Mouse (Mus musculus): ENCODE results near the gene Itpkb. TPM values are rescaled to one million over a fixed set of nuclear protein-coding genes. Genes with fewer than 3 reads are reported as not detected.

Gene Itpkb
- polyA plus RNA-seq, 1 experiment from 2014 or later = 10.9 TPM

DNA sequence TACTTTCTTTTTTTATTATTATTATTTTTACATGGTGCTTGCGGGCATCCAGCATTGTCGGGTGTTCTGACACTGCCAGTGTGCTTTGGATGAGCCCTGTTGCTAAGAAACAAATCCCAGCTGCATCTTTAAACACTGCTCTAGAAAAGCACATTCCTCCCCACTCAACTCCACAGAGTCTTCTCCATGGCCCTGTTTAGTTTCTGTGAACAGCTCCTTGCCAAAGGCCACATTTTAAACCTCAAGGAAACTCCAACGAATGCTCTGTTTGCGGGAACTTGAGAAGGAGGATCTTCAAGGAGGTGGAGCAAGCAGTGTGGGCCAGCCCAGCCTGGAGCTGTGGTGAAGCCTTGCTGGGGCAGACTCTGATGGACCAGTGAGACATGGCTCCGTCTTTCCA is 130.4 kb downstream of the Itpkb start:
- no peaks in the 10 kb centered on the region for H3K27me3 ChIP-seq (ENCODE audit: control insufficient read depth, insufficient read depth, low read length)
- no peak overlapping the region for H3K4me2 ChIP-seq (replicated peaks; ENCODE audit: low read depth, low read length)
- H3K4me1 ChIP-seq (ENCODE audit: control insufficient read depth, insufficient read depth, low read length) = peaks cover 9% of the 10 kb centered on the region; the same call in 1 of the 2 replicates
- no peaks in the 10 kb centered on the region for H3K9me3 ChIP-seq (ENCODE audit: control insufficient read depth, low read depth, low read length)
- H3K36me3 ChIP-seq (ENCODE audit: control insufficient read depth, insufficient read depth, low read length) = no peaks in the 10 kb centered on the region
- ATAC-seq (ENCODE audit: insufficient number of reproducible peaks, insufficient read depth, low FRiP score, low read depth) = peak; percentile 46; the same call in 1 of the 2 replicates
- 26% methylated on average over 5 of the region's 5 CpGs for WGBS
- H3K27ac ChIP-seq (ENCODE audit: low read length) = no peak overlapping the region; the same call in 1 of the 2 replicates
- H3K9ac ChIP-seq (replicated peaks; ENCODE audit: low read depth, low read length) = no peak overlapping the region
- H3K4me3 ChIP-seq (ENCODE audit: low read depth, low read length) = no peak overlapping the region

DNA sequence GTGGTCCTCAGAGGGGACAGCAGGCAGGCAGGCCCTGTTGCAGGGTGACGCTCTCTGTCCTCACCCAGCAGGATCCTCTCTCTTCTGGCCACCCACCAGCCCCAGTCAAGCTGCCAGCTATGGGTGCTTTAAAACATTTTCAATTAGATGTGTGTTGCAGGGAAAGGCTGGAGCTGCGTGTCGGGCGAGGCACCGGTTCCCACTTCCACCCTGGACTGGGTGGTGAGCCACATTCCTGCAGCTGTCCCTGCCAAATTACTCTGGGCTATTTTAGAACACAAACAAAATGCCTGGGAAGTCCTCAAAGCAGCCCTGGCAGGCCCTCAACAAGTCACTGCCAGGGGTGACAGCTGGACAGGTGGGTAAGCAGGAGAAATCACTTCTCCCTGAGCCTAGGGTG is 132.1 kb downstream of the Itpkb start:
- Histone ChIP-seq H3K9ac (replicated peaks; ENCODE audit: low read depth, low read length) (no peak overlapping the region), H3K27me3 (ENCODE audit: control insufficient read depth, insufficient read depth, low read length) (no peaks in the 10 kb centered on the region), H3K36me3 (ENCODE audit: control insufficient read depth, insufficient read depth, low read length) (no peaks in the 10 kb centered on the region), H3K27ac (ENCODE audit: low read length) (no peak overlapping the region), H3K4me2 (replicated peaks; ENCODE audit: low read depth, low read length) (no peak overlapping the region), H3K4me1 (ENCODE audit: control insufficient read depth, insufficient read depth, low read length) (peaks cover 9% of the 10 kb centered on the region; the same call in 1 of the 2 replicates), H3K4me3 (ENCODE audit: low read depth, low read length) (no peak overlapping the region), H3K9me3 (ENCODE audit: control insufficient read depth, low read depth, low read length) (no peaks in the 10 kb centered on the region)
- WGBS = 78% methylated on average over 5 of the region's 5 CpGs
- no peak for ATAC-seq (ENCODE audit: insufficient number of reproducible peaks, insufficient read depth, low FRiP score, low read depth)

DNA sequence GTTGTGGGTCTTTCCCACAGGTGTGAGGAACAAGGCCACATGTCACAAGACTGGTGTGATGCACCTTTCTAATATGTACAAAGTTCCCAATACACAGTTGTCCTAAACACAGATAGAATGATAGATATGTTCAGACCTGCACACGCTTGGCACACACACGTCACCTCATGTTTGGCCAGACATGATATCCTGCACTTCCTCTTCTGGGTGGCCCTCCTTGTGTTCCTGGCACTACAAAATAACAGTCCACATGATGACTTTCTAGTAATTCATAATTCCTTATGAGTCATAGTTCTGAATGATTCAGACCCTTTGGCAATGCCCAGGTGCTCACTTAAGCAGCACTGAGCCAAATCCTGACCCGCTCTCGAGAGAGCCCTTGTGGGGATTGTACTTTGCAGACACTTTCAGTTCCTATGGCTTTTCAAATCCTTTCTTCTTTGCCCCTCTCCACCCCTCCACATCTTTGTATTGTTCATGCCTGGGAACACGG is 132.7 kb downstream of the Itpkb start:
- no peak overlapping the region for H3K4me2 ChIP-seq (replicated peaks; ENCODE audit: low read depth, low read length)
- peaks cover 9% of the 10 kb centered on the region; the same call in 1 of the 2 replicates for H3K4me1 ChIP-seq (ENCODE audit: control insufficient read depth, insufficient read depth, low read length)
- H3K27me3 ChIP-seq (ENCODE audit: control insufficient read depth, insufficient read depth, low read length) = no peaks in the 10 kb centered on the region
- ATAC-seq (ENCODE audit: insufficient number of reproducible peaks, insufficient read depth, low FRiP score, low read depth) = no peak
- whole genome bisulfite sequencing = 86% methylated on average over 5 of the region's 5 CpGs
- H3K4me3 ChIP-seq (ENCODE audit: low read depth, low read length) = no peak overlapping the region
- no peak overlapping the region for H3K27ac ChIP-seq (ENCODE audit: low read length)
- no peak overlapping the region for H3K9ac ChIP-seq (replicated peaks; ENCODE audit: low read depth, low read length)
- no peaks in the 10 kb centered on the region for H3K36me3 ChIP-seq (ENCODE audit: control insufficient read depth, insufficient read depth, low read length)
- H3K9me3 ChIP-seq (ENCODE audit: control insufficient read depth, low read depth, low read length) = no peaks in the 10 kb centered on the region

DNA sequence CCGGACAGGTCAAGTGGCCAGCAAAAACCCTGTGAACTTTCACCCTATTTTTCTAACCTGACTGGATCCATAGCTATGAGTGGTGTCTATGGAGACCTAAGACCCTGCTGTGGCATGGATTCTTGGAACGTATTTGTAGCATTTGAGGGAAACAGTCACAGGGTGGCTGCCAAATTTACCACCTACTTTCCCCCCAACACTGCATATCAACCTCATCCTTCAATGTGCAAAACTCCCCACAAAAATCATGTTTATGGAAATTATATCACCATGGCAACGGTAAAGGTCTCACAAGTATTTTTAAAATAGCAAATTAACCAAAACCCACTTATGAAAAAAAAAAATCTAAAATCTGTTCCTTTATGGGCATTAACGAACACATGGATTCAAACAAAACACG is 134.1 kb downstream of the Itpkb start:
- H3K27me3 ChIP-seq (ENCODE audit: control insufficient read depth, insufficient read depth, low read length) = no peaks in the 10 kb centered on the region
- no peak overlapping the region for H3K9ac ChIP-seq (replicated peaks; ENCODE audit: low read depth, low read length)
- no peaks in the 10 kb centered on the region for H3K36me3 ChIP-seq (ENCODE audit: control insufficient read depth, insufficient read depth, low read length)
- H3K9me3 ChIP-seq (ENCODE audit: control insufficient read depth, low read depth, low read length) = no peaks in the 10 kb centered on the region
- H3K4me1 ChIP-seq (ENCODE audit: control insufficient read depth, insufficient read depth, low read length) = peaks cover 9% of the 10 kb centered on the region; the same call in 1 of the 2 replicates
- ATAC-seq (ENCODE audit: insufficient number of reproducible peaks, insufficient read depth, low FRiP score, low read depth) = no peak
- no peak overlapping the region for H3K4me3 ChIP-seq (ENCODE audit: low read depth, low read length)
- H3K4me2 ChIP-seq (replicated peaks; ENCODE audit: low read depth, low read length) = no peak overlapping the region
- H3K27ac ChIP-seq (ENCODE audit: low read length) = no peak overlapping the region
- WGBS = 84% methylated on average over 5 of the region's 5 CpGs

DNA sequence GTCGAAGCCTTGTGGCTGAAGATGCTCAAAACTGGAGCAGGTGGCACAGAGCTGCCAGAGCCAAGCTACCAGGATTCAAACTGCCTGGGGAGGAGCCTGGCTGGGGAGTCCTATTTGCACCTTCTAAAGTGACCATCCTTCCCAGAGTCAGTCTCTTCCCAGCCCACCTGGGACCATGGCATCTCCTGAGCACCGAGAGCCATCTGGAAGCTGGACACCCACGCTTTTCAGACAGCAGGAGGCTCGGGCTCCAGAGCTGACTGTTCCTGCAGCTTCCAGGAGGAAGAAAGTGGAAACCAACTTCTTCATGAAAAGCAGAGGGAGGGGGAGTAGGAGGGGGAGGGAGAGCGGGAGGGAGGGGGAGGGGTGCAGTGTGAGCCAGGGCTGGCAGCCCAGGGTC is 135.3 kb downstream of the Itpkb start:
- WGBS = 59% methylated on average over 5 of the region's 5 CpGs
- ATAC-seq (ENCODE audit: insufficient number of reproducible peaks, insufficient read depth, low FRiP score, low read depth) = no peak

DNA sequence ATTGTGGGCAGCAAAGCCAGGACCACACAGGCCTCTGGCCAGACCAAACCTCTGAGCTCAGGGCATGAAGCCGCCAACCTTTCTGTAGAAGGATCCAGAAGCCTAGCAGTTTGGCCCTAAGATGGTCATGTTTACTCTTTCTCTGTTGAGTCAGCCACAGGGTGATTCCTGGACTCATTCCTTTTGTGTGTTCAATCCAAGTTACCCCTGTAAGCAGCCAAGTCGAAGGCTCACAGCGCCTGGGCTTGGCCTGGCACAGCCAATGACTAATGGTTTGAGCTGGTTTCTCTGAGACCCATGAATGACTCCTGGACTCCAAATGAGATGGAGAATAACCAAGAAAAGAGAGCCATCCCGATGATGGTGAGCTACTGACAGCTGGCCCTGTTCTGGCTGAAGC is 137.7 kb downstream of the Itpkb start:
- ATAC-seq (ENCODE audit: insufficient number of reproducible peaks, insufficient read depth, low FRiP score, low read depth) = no peak
- WGBS = 92% methylated on average over 4 of the region's 4 CpGs

More for the DNA sequence above, 135.3 kb downstream of the Itpkb start:
- no peak overlapping the region for H3K9ac ChIP-seq (replicated peaks; ENCODE audit: low read depth, low read length)
- H3K4me3 ChIP-seq (ENCODE audit: low read depth, low read length) = no peak overlapping the region
- H3K4me2 ChIP-seq (replicated peaks; ENCODE audit: low read depth, low read length) = no peak overlapping the region
- no peaks in the 10 kb centered on the region for H3K36me3 ChIP-seq (ENCODE audit: control insufficient read depth, insufficient read depth, low read length)
- H3K27ac ChIP-seq (ENCODE audit: low read length) = no peak overlapping the region
- no peaks in the 10 kb centered on the region for H3K9me3 ChIP-seq (ENCODE audit: control insufficient read depth, low read depth, low read length)
- H3K4me1 ChIP-seq (ENCODE audit: control insufficient read depth, insufficient read depth, low read length) = 0 out of 2 replicates have a peak, but pooled peaks cover 5% of the 10 kb centered on the region
- H3K27me3 ChIP-seq (ENCODE audit: control insufficient read depth, insufficient read depth, low read length) = no peaks in the 10 kb centered on the region

DNA sequence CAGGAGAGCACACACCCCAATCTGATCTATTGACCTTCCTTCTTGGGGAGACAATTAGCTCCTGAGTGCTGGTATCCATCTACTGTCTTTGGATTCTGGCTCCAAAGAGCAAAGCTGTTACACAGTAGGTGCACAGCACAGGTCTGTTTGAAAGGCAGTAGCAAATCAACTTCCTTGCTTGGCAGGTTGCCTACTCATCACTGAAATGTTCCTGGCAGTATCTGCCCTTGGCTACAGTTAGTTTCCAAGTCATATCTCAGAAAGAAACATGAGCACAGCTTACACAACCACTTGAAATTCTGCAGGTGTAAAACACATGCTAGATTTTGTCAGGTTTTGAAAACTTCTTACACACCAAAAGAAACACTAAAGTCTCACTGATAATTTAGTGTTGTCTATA is 143.3 kb downstream of the Itpkb start:
- no peak overlapping the region for H3K9ac ChIP-seq (replicated peaks; ENCODE audit: low read depth, low read length)
- H3K27me3 ChIP-seq (ENCODE audit: control insufficient read depth, insufficient read depth, low read length) = no peaks in the 10 kb centered on the region
- no peaks in the 10 kb centered on the region for H3K36me3 ChIP-seq (ENCODE audit: control insufficient read depth, insufficient read depth, low read length)
- no peaks in the 10 kb centered on the region for H3K9me3 ChIP-seq (ENCODE audit: control insufficient read depth, low read depth, low read length)
- no peak for ATAC-seq (ENCODE audit: insufficient number of reproducible peaks, insufficient read depth, low FRiP score, low read depth)
- no peak overlapping the region for H3K4me3 ChIP-seq (ENCODE audit: low read depth, low read length)
- H3K4me1 ChIP-seq (ENCODE audit: control insufficient read depth, insufficient read depth, low read length) = no peaks in the 10 kb centered on the region
- H3K4me2 ChIP-seq (replicated peaks; ENCODE audit: low read depth, low read length) = no peak overlapping the region
- H3K27ac ChIP-seq (ENCODE audit: low read length) = no peak overlapping the region

More for the DNA sequence above, 137.7 kb downstream of the Itpkb start:
- no peaks in the 10 kb centered on the region for H3K9me3 ChIP-seq (ENCODE audit: control insufficient read depth, low read depth, low read length)
- no peak overlapping the region for H3K4me2 ChIP-seq (replicated peaks; ENCODE audit: low read depth, low read length)
- no peaks in the 10 kb centered on the region for H3K36me3 ChIP-seq (ENCODE audit: control insufficient read depth, insufficient read depth, low read length)
- H3K4me3 ChIP-seq (ENCODE audit: low read depth, low read length) = no peak overlapping the region
- no peaks in the 10 kb centered on the region for H3K4me1 ChIP-seq (ENCODE audit: control insufficient read depth, insufficient read depth, low read length)
- no peaks in the 10 kb centered on the region for H3K27me3 ChIP-seq (ENCODE audit: control insufficient read depth, insufficient read depth, low read length)
- H3K27ac ChIP-seq (ENCODE audit: low read length) = no peak overlapping the region
- H3K9ac ChIP-seq (replicated peaks; ENCODE audit: low read depth, low read length) = no peak overlapping the region

Other genes with a start within 250 kb of the Itpkb start
- gene Coq8a, start 130.9 kb upstream of the Itpkb start, polyA plus RNA-seq (2014; fragmentation: Nextera tagmentation; extraction: Ambion mirVana) = 13.3 and 17.1 TPM in 2 replicates
- gene Psen2, start 67.0 kb upstream of the Itpkb start, polyA plus RNA-seq (2014; fragmentation: Nextera tagmentation; extraction: Ambion mirVana) = 13.5 and 17.4 TPM in 2 replicates
- 1.2 and 2.3 TPM in 2 replicates for gene Stum, start 153.0 kb downstream of the Itpkb start, polyA plus RNA-seq (2014; fragmentation: Nextera tagmentation; extraction: Ambion mirVana)
- 128 and 134 TPM in 2 replicates for gene Parp1, start 238.4 kb downstream of the Itpkb start, polyA plus RNA-seq (2014; fragmentation: Nextera tagmentation; extraction: Ambion mirVana)

All from stomach, embryonic 14.5 days (tissue).